Mouse (Mus musculus): ENCODE measurements around the gene Cdc20b.

GRCm38 (mm10) chr13:113094618-113095017 is 59.7 kb downstream of the Cdc20b start:
- TF ChIP-seq GATA1 (IDR thresholded peaks at IDR 0.05; ENCODE audit: borderline replicate concordance, low read length) = no peak
- TF ChIP-seq FLI1 (IDR thresholded peaks at IDR 0.05; ENCODE audit: low read length) = no peak
